Mouse (Mus musculus) midbrain, embryonic 13.5 days (tissue): ENCODE results near the gene Arhgef12. TPM values are rescaled to one million over a fixed set of nuclear protein-coding genes. Genes with fewer than 3 reads are reported as not detected.
"Not testable (repeated sequence)": the region's sequence is repeated elsewhere in the genome, so short reads cannot be mapped to it uniquely, and the experiment has no call there.

Source experiments
- ATAC-seq: fragments of 200-750 bp; cut with Nextera tagmentation; 2 replicates; pipeline ENCODE4 v1.8.0; 2017; ENCODE audit warnings: mild to moderate bottlenecking, moderate TSS enrichment, moderate library complexity
- H3K27ac ChIP-seq: fragments of 300-500 bp; sonication (generic); 2 replicates; pipeline ENCODE4 v1.5.1; 2015; ENCODE audit warnings: inconsistent platforms, mild to moderate bottlenecking, moderate library complexity
- H3K27me3 ChIP-seq: fragments of 300-500 bp; sonication (generic); 2 replicates; pipeline ENCODE4 v1.6.1; 2015; ENCODE audit warnings: mild to moderate bottlenecking, inconsistent platforms
- H3K36me3 ChIP-seq: fragments of 300-500 bp; sonication (generic); 2 replicates; pipeline ENCODE4 v1.6.1; 2015; ENCODE audit warnings: mild to moderate bottlenecking, inconsistent platforms
- H3K4me1 ChIP-seq: fragments of 300-500 bp; sonication (generic); replicated peaks from 2 replicates; pipeline ENCODE4 v1.6.1; 2015; ENCODE audit warnings: inconsistent platforms
- H3K4me2 ChIP-seq: fragments of 300-500 bp; sonication (generic); replicated peaks from 2 replicates; pipeline ENCODE4 v1.6.1; 2015; ENCODE audit warnings: moderate library complexity, mild to moderate bottlenecking, inconsistent platforms
- H3K4me3 ChIP-seq: fragments of 300-500 bp; sonication (generic); replicated peaks from 2 replicates; pipeline ENCODE4 v1.5.1; 2015; ENCODE audit warnings: mild to moderate bottlenecking, inconsistent platforms
- H3K9ac ChIP-seq: fragments of 300-500 bp; sonication (generic); replicated peaks from 2 replicates; pipeline ENCODE4 v1.6.1; 2015; ENCODE audit warnings: mild to moderate bottlenecking, inconsistent platforms
- H3K9me3 ChIP-seq: fragments of 300-500 bp; sonication (generic); 2 replicates; pipeline ENCODE4 v1.6.1; 2016; ENCODE audit warnings: mild to moderate bottlenecking, inconsistent platforms
- WGBS: fragments of 180-500 bp; shearing (Covaris S2); methylation state at CpG from one replicate; pipeline ENCODE4 v1.1.7; 2015; 5-methylcytosine and 5-hydroxymethylcytosine counted together
- polyA plus RNA-seq: library from polyadenylated mRNA; unstranded; fragments of >200 nt; fragmentation: Nextera tagmentation; extraction: Ambion mirVana; gene quantifications from 2 replicates; pipeline ENCODE4 v1.2.1, GENCODE M21; 2015

Arhgef12 gene
- polyA plus RNA-seq, 1 experiment from 2014 or later = 21.2 TPM

DNA sequence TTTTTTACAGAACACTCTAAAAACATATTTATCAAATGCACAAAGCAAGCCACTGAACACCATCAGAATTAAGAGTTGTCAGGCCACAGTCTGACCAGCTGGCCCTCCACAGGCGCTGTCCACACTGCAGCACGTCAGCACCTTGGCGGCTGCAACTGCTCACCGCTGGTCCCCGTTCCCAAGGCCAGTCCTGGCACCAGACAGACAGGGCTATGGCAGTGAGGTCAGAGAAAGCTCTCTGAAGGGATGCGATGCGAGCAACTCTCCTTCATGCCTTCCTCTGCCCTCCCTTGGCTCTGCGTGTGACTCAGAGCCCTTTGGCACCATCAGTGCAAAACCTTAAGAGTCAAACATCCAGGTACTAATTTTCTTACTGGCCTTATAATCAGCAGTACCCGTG lies 139.3 kb downstream of the Arhgef12 start:
- WGBS = 88% methylated on average over 9 of the region's 9 CpGs

GRCm38 (mm10) chr9:42964809-42965208 lies 142.2 kb downstream of the Arhgef12 start:
- not testable (repeated sequence) for H3K4me2 ChIP-seq, H3K27ac ChIP-seq, H3K27me3 ChIP-seq, ATAC-seq, H3K9me3 ChIP-seq, H3K4me3 ChIP-seq, H3K4me1 ChIP-seq, H3K9ac ChIP-seq
- 88% methylated on average over 3 of the region's 3 CpGs for WGBS
- peaks cover 39% of the 10 kb centered on the region for H3K36me3 ChIP-seq

More for the DNA sequence above, 139.3 kb downstream of the Arhgef12 start:
- Histone ChIP-seq H3K27ac (no peak overlapping the region), H3K36me3 (peaks cover 66% of the 10 kb centered on the region), H3K4me3 (no peak overlapping the region), H3K4me1 (no peaks in the 10 kb centered on the region; the same call in 1 of the 2 replicates), H3K9ac (no peak overlapping the region), H3K9me3 (no peaks in the 10 kb centered on the region), H3K27me3 (no peaks in the 10 kb centered on the region), H3K4me2 (no peak overlapping the region)
- no peak for ATAC-seq

DNA sequence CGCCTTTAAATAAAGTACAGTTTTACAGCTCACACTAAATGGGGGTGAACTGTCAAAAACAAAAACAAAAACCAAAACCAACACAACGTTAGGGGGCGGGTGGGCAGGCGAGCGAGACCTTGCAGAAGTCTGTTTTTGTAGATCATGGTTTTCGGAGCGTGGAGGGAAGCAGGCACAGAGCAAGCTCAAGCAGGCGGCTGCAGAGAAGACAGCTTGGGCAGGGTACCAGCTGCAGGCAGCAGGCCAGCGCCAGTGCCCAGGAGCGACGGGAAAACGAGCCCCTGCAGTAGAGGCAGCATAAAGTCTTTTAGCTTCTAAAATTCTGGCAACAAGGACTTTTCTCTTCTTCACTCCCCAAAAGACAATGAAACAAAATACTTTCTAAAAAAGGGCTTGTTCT lies 142.7 kb downstream of the Arhgef12 start:
- H3K4me1 ChIP-seq = no peaks in the 10 kb centered on the region; the same call in 1 of the 2 replicates
- H3K4me2 ChIP-seq = no peak overlapping the region
- 87% methylated on average over 12 of the region's 12 CpGs for WGBS
- H3K4me3 ChIP-seq = no peak overlapping the region
- H3K27me3 ChIP-seq = no peaks in the 10 kb centered on the region
- no peaks in the 10 kb centered on the region for H3K9me3 ChIP-seq
- H3K36me3 ChIP-seq = peaks cover 34% of the 10 kb centered on the region
- ATAC-seq = no peak
- no peak overlapping the region for H3K9ac ChIP-seq
- H3K27ac ChIP-seq = no peak overlapping the region

GRCm38 (mm10) chr9:42962506-42962905 lies 144.5 kb downstream of the Arhgef12 start:
- no peaks in the 10 kb centered on the region for H3K27me3 ChIP-seq
- ATAC-seq = no peak

GRCm38 (mm10) chr9:42958401-42958800 lies 148.6 kb downstream of the Arhgef12 start:
- no peak overlapping the region for H3K4me2 ChIP-seq
- 62% methylated on average over 7 of the region's 7 CpGs for WGBS
- H3K4me3 ChIP-seq = no peak overlapping the region
- no peak overlapping the region for H3K9ac ChIP-seq
- H3K36me3 ChIP-seq = no peaks in the 10 kb centered on the region
- H3K27me3 ChIP-seq = no peaks in the 10 kb centered on the region
- H3K9me3 ChIP-seq = peaks cover 3% of the 10 kb centered on the region; the same call in 1 of the 2 replicates
- H3K4me1 ChIP-seq = peaks cover 11% of the 10 kb centered on the region
- ATAC-seq = no peak; the same call in 1 of the 2 replicates
- H3K27ac ChIP-seq = no peak overlapping the region

More at GRCm38 (mm10) chr9:42962506-42962905, 144.5 kb downstream of the Arhgef12 start:
- Histone ChIP-seq H3K4me2 (no peak overlapping the region), H3K9ac (no peak overlapping the region), H3K9me3 (no peaks in the 10 kb centered on the region), H3K4me1 (peaks cover 7% of the 10 kb centered on the region; the same call in 1 of the 2 replicates), H3K4me3 (no peak overlapping the region), H3K27ac (no peak overlapping the region; the same call in 1 of the 2 replicates), H3K36me3 (peaks cover 16% of the 10 kb centered on the region)
- WGBS = 84% methylated on average over 6 of the region's 6 CpGs

- Histone ChIP-seq H3K27me3 (peaks cover 10% of the 10 kb centered on the region), H3K9ac (no peak overlapping the region), H3K4me1 (peaks cover 8% of the 10 kb centered on the region), H3K36me3 (no peaks in the 10 kb centered on the region), H3K9me3 (no peaks in the 10 kb centered on the region), H3K4me2 (no peak overlapping the region), H3K4me3 (no peak overlapping the region), H3K27ac (no peak overlapping the region)
- 53% methylated on average over 1 of the region's 1 CpGs for WGBS
- ATAC-seq = no peak
Observed at GRCm38 (mm10) chr9:42948381-42948780, 158.7 kb downstream of the Arhgef12 start.

GRCm38 (mm10) chr9:42945174-42945573 lies 161.9 kb downstream of the Arhgef12 start:
- Histone ChIP-seq H3K9ac (no peak overlapping the region), H3K4me3 (no peak overlapping the region), H3K27ac (no peak overlapping the region), H3K4me2 (peak overlapping the region; percentile 94; the same call in 1 of the 2 replicates), H3K36me3 (no peaks in the 10 kb centered on the region), H3K27me3 (peaks cover 25% of the 10 kb centered on the region), H3K4me1 (peaks cover 19% of the 10 kb centered on the region), H3K9me3 (no peaks in the 10 kb centered on the region)
- ATAC-seq = no peak
- WGBS = 73% methylated on average over 7 of the region's 7 CpGs

DNA sequence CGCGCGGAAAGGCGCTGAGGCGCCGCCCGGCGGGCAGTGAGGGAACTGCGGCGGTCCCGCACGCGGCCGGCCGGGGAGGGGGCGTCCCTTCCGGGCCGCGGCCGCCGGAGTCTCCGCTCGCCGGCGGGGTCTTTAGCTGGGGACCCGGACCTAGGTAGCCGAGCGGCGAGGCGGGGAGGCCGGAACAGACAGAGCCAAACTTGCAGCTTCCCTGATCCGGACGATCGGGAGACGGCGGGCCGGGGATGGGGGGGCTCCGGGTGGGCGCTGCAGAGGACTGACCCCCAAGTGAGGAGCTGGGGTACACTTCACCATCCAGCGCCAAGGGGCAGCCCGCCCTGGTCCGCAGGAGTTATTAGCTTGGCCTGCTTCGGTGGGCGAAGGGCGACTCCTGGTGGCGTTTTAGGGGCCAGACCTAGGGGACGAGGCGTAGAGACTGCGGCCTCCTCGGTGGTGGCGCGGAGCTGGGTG lies 162.5 kb downstream of the Arhgef12 start:
- H3K4me1 ChIP-seq = peaks cover 19% of the 10 kb centered on the region
- WGBS = under 1% methylated on average over 51 of the region's 52 CpGs
- no peaks in the 10 kb centered on the region for H3K36me3 ChIP-seq
- H3K4me3 ChIP-seq = peak overlapping the region; percentile 81
- H3K9me3 ChIP-seq = no peaks in the 10 kb centered on the region
- peak overlapping the region; percentile 94 for H3K4me2 ChIP-seq
- peak; percentile 96 for ATAC-seq
- peak overlapping the region; percentile 97 for H3K9ac ChIP-seq
- peak overlapping the region; percentile 80 for H3K27ac ChIP-seq
- H3K27me3 ChIP-seq = peaks cover 25% of the 10 kb centered on the region

GRCm38 (mm10) chr9:42943781-42944535 lies 163.1 kb downstream of the Arhgef12 start, which contains the start of gene Grik4:
Grik4 (minus strand) TSS chr9:42944493.
- ATAC-seq = peak; percentile 90

DNA sequence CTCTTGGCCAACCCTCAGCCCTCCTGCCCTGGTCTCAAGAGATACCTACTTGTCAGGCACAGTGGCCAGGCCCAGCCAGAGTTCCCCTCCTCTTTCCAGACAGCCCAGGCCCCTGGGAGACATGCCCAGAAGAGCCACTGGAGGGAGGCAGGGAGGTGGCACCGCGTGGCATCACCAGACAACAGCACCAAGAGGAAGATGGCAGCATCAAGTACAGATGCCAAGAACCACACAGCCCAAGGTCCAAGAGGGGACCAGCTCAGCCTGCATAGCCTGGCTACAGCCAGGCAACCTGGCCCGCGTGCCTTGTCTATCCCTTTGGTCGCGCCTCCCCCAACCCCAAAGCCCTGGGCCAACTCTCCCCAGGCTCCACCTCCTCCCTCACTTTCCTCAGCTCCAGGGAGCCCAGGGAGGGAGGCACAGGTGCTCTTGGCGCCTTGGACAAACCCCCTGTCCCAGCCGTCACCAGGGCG lies 163.9 kb downstream of the Arhgef12 start:
- Histone ChIP-seq H3K4me2 (peak overlapping the region; percentile 94), H3K4me3 (peak overlapping the region; percentile 81), H3K27ac (no peak overlapping the region), H3K4me1 (peaks cover 19% of the 10 kb centered on the region), H3K36me3 (no peaks in the 10 kb centered on the region), H3K9ac (peak overlapping the region; percentile 97), H3K27me3 (peaks cover 25% of the 10 kb centered on the region), H3K9me3 (no peaks in the 10 kb centered on the region)
- peak; percentile 18 for ATAC-seq
- WGBS = 3% methylated on average over 9 of the region's 9 CpGs

More at GRCm38 (mm10) chr9:42943781-42944535, 163.1 kb downstream of the Arhgef12 start, which contains the start of gene Grik4:
- 1% methylated on average over 56 of the region's 68 CpGs for WGBS
- peaks cover 25% of the 10 kb centered on the region for H3K27me3 ChIP-seq
- H3K4me2 ChIP-seq = peak within 1 kb of the TSS; percentile 94
- H3K4me3 ChIP-seq = peak within 1 kb of the TSS; percentile 81
- no peaks in the 10 kb centered on the region for H3K9me3 ChIP-seq
- peak within 1 kb of the TSS; percentile 80 for H3K27ac ChIP-seq
- peak within 1 kb of the TSS; percentile 97 for H3K9ac ChIP-seq
- H3K4me1 ChIP-seq = peaks cover 19% of the 10 kb centered on the region
- no peaks in the 10 kb centered on the region for H3K36me3 ChIP-seq

DNA sequence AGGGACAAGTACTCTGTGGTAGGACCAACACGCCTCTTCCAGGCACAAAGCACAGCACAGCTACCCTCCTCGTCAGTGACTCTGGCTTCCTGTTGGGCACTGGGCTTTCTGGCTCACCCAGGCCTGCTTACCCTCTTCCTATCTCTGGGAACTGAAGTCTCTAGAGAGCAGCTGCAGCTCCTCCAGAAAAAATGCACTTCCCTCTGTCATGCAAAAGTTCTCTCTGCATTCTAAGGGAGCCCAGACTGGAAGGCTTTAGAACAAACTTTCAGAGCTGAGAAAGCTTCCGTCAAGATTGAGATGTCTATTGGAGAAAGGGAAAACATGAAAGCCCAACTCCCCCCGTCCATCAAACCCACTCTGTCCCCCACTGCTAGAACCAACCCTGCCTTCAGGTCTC lies 164.9 kb downstream of the Arhgef12 start:
- H3K9ac ChIP-seq = no peak overlapping the region
- H3K27me3 ChIP-seq = peaks cover 24% of the 10 kb centered on the region
- no peak overlapping the region for H3K4me3 ChIP-seq
- H3K9me3 ChIP-seq = no peaks in the 10 kb centered on the region
- ATAC-seq = no peak
- peak overlapping the region; percentile 94 for H3K4me2 ChIP-seq
- WGBS = 46% methylated on average over 4 of the region's 4 CpGs
- no peaks in the 10 kb centered on the region for H3K36me3 ChIP-seq
- H3K4me1 ChIP-seq = peaks cover 19% of the 10 kb centered on the region
- H3K27ac ChIP-seq = no peak overlapping the region

GRCm38 (mm10) chr9:42932146-42932545 lies 174.9 kb downstream of the Arhgef12 start:
- Histone ChIP-seq H3K4me1 (no peaks in the 10 kb centered on the region; the same call in 1 of the 2 replicates), H3K4me2 (no peak overlapping the region), H3K9me3 (no peaks in the 10 kb centered on the region), H3K27ac (no peak overlapping the region), H3K9ac (no peak overlapping the region), H3K4me3 (no peak overlapping the region), H3K36me3 (no peaks in the 10 kb centered on the region), H3K27me3 (no peaks in the 10 kb centered on the region)
- no peak for ATAC-seq
- WGBS = 69% methylated on average over 7 of the region's 7 CpGs
